Mouse (Mus musculus): ENCODE data around the gene Aicda. TPM values are rescaled to one million over a fixed set of nuclear protein-coding genes. Genes with fewer than 3 reads are reported as not detected.

The Aicda gene
- total and polyA plus RNA-seq, 3 experiments, result 5.4 to 41.1 (median 33.3) TPM

GRCm38 (mm10) chr6:122555266-122555665 lies 1.7 kb downstream of the Aicda start (continued):
- TF ChIP-seq RAD21 (IDR thresholded peaks at IDR 0.05; ENCODE audit: low read depth, low read length), result no peak

DNA sequence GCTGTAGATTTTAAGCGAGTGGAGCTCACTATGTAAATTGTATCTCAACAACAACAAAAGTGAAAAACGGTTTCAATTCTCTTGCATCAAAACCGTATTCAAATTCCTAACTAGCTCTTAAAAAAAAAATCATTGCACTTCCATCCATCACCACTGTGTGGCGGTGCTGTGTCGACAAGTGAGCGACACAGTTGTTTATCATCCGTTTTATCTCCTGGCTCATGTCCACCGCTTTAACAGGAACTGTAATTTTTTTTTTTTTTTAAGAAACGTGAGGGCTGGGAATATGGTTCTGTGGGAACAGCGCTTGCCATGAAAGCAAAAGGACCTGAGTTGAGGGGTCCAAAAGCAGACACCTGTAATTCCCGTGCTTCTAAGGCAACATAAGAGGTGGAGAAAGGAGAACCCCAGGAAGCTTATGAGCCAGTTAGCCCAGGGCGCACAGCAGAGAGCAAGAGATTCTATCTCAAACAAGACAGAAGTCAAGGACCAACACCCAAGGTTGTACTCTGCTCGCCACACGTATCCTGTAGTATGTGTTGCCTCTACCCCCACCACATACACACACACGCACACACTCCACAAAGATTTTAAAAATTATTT lies 3.5 kb downstream of the Aicda start:
- Histone ChIP-seq H3K36me3 (replicated peaks in 1 of 2; ENCODE audit: control insufficient read depth in 1 of 2, insufficient read depth in 1 of 2, low read length in 1 of 2) (peaks cover 0 to 37% of the 10 kb centered on the region in 2 experiments), H3K4me3 (replicated peaks in 1 of 3; ENCODE audit: low read depth in 2 of 3, low read length in 2 of 3, poor library complexity in 1 of 3) (peak overlapping the region; percentile 35 to 76 (median 63)), H3K4me2 (ENCODE audit: insufficient read depth, low read depth, poor library complexity, severe bottlenecking) (peak overlapping the region; percentile 72), H3K79me2 (replicated peaks; ENCODE audit: control insufficient read depth, extremely low read depth, insufficient read depth, poor library complexity, severe bottlenecking) (no peaks in the 10 kb centered on the region), H3K9me3 (replicated peaks; ENCODE audit: low read length) (no peaks in the 10 kb centered on the region), H3K9ac (ENCODE audit: insufficient read depth, low read depth) (no peak overlapping the region), H3K4me1 (ENCODE audit: control insufficient read depth in 1 of 2, insufficient read depth in 2 of 2) (peaks cover 12 to 58% of the 10 kb centered on the region in 2 experiments), H3K27me3 (replicated peaks) (no peaks in the 10 kb centered on the region), H3K27ac (ENCODE audit: insufficient read depth, low read depth) (no peak overlapping the region)
- in situ Hi-C loops (cut with MboI; ENCODE audit: low pct_ligation_motif_present, low pct_unique_long_range_greater_than_20kb, low sequenced_read_pairs) (no loop called here), dilution Hi-C loops (cut with MboI; ENCODE audit: extremely low pct_ligation_motif_present, extremely low pct_unique_long_range_greater_than_20kb, low sequenced_read_pairs) (no loop called here)
- peak; percentile 83 for DNase-seq (ENCODE audit: extremely low read depth)
- TF ChIP-seq SMC3 (IDR thresholded peaks at IDR 0.05; ENCODE audit: low read depth, low read length) (peak; percentile 60), MYC (IDR thresholded peaks at IDR 0.05; ENCODE audit: low read depth, low read length) (no peak), CHD2 (IDR thresholded peaks at IDR 0.05; ENCODE audit: low read length) (no peak), JUND (conservative IDR thresholded peaks at IDR 0.05; ENCODE audit: low read depth, low read length) (no peak), ZKSCAN1 (IDR thresholded peaks at IDR 0.05; ENCODE audit: borderline replicate concordance, low read depth, low read length) (no peak), POLR2AphosphoS2 (IDR thresholded peaks at IDR 0.05; ENCODE audit: low read depth, low read length) (no peak), NRF1 (IDR thresholded peaks at IDR 0.05; ENCODE audit: low read depth, low read length) (no peak), CHD1 (IDR thresholded peaks at IDR 0.05; ENCODE audit: low read depth, low read length) (no peak), ETS1 (conservative IDR thresholded peaks at IDR 0.05; ENCODE audit: low read depth, low read length) (no peak), KAT2A (IDR thresholded peaks at IDR 0.05; ENCODE audit: insufficient replicate concordance, low read length) (no peak), TCF12 (IDR thresholded peaks at IDR 0.05; ENCODE audit: low read depth, low read length) (no peak), ZC3H11A (IDR thresholded peaks at IDR 0.05; ENCODE audit: low read depth, low read length) (no peak), MAX (IDR thresholded peaks at IDR 0.05; ENCODE audit: low read length) (no peak), NELFE (IDR thresholded peaks at IDR 0.05; ENCODE audit: low read depth, low read length) (no peak), POLR2A (IDR thresholded peaks at IDR 0.05; ENCODE audit: low read depth, low read length) (no peak), JUN (IDR thresholded peaks at IDR 0.05; ENCODE audit: insufficient read depth, low read depth, low read length) (no peak), MAFK (IDR thresholded peaks at IDR 0.05; ENCODE audit: insufficient replicate concordance, low read length) (no peak), GABPA (IDR thresholded peaks at IDR 0.05; ENCODE audit: insufficient replicate concordance, low read depth, low read length) (no peak), ELF1 (IDR thresholded peaks at IDR 0.05; ENCODE audit: low read depth, low read length) (no peak), USF2 (conservative IDR thresholded peaks at IDR 0.05; ENCODE audit: low read depth, low read length) (no peak), RAD21 (IDR thresholded peaks at IDR 0.05; ENCODE audit: low read depth, low read length) (peak; percentile 51), PAX5 (IDR thresholded peaks at IDR 0.05; ENCODE audit: low read length) (no peak), ZMIZ1 (IDR thresholded peaks at IDR 0.05; ENCODE audit: low read depth, low read length) (no peak), E2F4 (IDR thresholded peaks at IDR 0.05; ENCODE audit: insufficient replicate concordance, low read depth, low read length) (no peak), USF1 (IDR thresholded peaks at IDR 0.05; ENCODE audit: low read depth, low read length) (no peak), CTCF (conservative IDR thresholded peaks at IDR 0.05 in 1 of 2, IDR thresholded peaks at IDR 0.05 in 1 of 2; ENCODE audit: low read depth in 2 of 2, low read length in 2 of 2) (peak; percentile 72 to 77), EP300 (IDR thresholded peaks at IDR 0.05; ENCODE audit: low read length) (no peak), UBTF (IDR thresholded peaks at IDR 0.05; ENCODE audit: low read depth, low read length) (no peak), HCFC1 (IDR thresholded peaks at IDR 0.05; ENCODE audit: low read depth, low read length) (no peak), ZNF384 (IDR thresholded peaks at IDR 0.05; ENCODE audit: low read depth, low read length) (peak; percentile 94), MXI1 (IDR thresholded peaks at IDR 0.05; ENCODE audit: low read depth, low read length) (no peak), SIN3A (IDR thresholded peaks at IDR 0.05; ENCODE audit: low read length) (no peak), MEF2A (IDR thresholded peaks at IDR 0.05; ENCODE audit: borderline replicate concordance, low read depth, low read length) (no peak), BHLHE40 (IDR thresholded peaks at IDR 0.05; ENCODE audit: low read depth, low read length) (peak; percentile 63), RCOR1 (conservative IDR thresholded peaks at IDR 0.05; ENCODE audit: low read depth, low read length) (no peak), TBP (conservative IDR thresholded peaks at IDR 0.05; ENCODE audit: low read depth, low read length) (no peak), IRF4 (IDR thresholded peaks at IDR 0.05; ENCODE audit: low read depth, low read length) (no peak)

Measured in CH12.LX (cell line).